9 mouse cellular contexts compared by ENCODE assay signal in the genomic region with DNA sequence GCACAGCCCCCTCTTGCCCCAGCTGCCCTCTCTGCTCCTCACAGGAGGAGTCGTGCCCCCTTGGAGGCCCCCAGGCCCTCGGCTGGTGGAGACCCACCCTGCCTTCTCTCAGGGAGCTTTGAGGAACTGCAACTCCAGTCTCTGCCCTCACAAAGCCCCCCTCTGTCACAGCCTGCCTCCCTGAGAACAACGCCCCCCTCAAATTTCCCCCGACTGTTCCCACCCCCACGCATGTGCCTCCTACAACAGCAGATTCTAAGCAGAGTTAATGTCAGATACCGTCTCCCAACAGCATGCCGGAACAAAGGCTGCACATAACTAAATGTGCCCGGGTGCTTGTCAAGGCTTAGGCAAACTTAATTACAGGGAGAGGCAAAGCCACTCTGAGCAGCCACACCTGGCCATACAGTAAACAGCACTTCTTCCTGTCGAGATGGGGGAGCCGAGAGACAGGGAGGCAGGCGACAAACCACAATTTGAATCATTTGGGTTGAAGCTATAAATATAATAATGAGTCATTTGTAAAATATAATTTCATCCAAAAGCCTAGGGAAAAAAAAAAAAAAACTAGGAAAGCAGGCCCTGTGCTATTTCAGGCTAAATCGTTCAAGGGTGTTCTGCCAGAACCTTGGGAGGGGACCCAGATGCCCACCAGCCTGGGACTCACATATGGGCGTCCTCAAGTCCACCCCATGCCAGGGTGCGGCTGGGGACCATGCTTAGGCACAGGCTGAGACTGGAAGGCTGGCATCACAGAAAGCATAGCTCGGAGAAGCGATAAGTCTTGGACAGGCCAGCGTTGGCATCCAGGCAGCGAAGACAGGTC. TPM values are rescaled to one million over a fixed set of nuclear protein-coding genes. Genes with fewer than 3 reads are reported as not detected.
DNase-seq lines count a peak whose midpoint lies in the region; ATAC-seq lines count a peak whose summit lies in the region.
"Had no signal": no experiment of that assay in that cellular context is flagged by ENCODE, and none has a peak within 500 bp of the region (broad histone marks: within the 10 kb centered on the region; RNA-seq: fewer than 3 reads in every experiment).

No protein-coding gene starts in this region.

- DNase-seq in heart, adult 18-20 months = no peak
- peak; percentile 62 for DNase-seq in 3T3-L1 (ENCODE audit: low read depth, low spot score)
- DNase-seq in thymus, postnatal 36 days = peak; percentile 28 to 51
- DNase-seq in cerebellum, adult 11 months = no peak
- no peak for DNase-seq in kidney, postnatal 36 days

- H3K9me3 ChIP-seq in heart, embryonic 13.5 days = peaks cover 4% of the 10 kb centered on the region; the same call in 1 of the 2 replicates
- H3K9me3 ChIP-seq in forebrain, embryonic 13.5 days (replicated peaks) = peaks cover 6% of the 10 kb centered on the region; the same call in 1 of the 2 replicates
- H3K9me3 ChIP-seq in limb, embryonic 15.5 days = no peaks in the 10 kb centered on the region
- H3K9me3 ChIP-seq: G1E had no signal

- no peak for ATAC-seq in heart, embryonic 13.5 days (ENCODE audit: extremely low read depth, insufficient number of reproducible peaks, low FRiP score, low TSS enrichment)
- peak; percentile 44 for ATAC-seq in forebrain, embryonic 13.5 days
- ATAC-seq in limb, embryonic 15.5 days (ENCODE audit: insufficient number of reproducible peaks, low FRiP score, low TSS enrichment, low read depth) = peak; percentile 33; the same call in 1 of the 2 replicates

- peak overlapping the region; percentile 64 for H3K9ac ChIP-seq in heart, embryonic 13.5 days
- H3K9ac ChIP-seq in forebrain, embryonic 13.5 days = peak overlapping the region; percentile 21; the same call in 1 of the 2 replicates
- 0 out of 2 replicates have a peak overlapping the region, but pooled peaks have one; percentile 3 for H3K9ac ChIP-seq in limb, embryonic 15.5 days

- no peaks in the 10 kb centered on the region for H3K36me3 ChIP-seq in heart, embryonic 13.5 days
- H3K36me3 ChIP-seq in forebrain, embryonic 13.5 days (ENCODE audit: poor library complexity, severe bottlenecking) = no peaks in the 10 kb centered on the region
- no peaks in the 10 kb centered on the region for H3K36me3 ChIP-seq in limb, embryonic 15.5 days
- H3K36me3 ChIP-seq: G1E had no signal

- peaks cover 39% of the 10 kb centered on the region for H3K4me1 ChIP-seq in heart, embryonic 13.5 days
- H3K4me1 ChIP-seq in forebrain, embryonic 13.5 days = peaks cover 15% of the 10 kb centered on the region
- H3K4me1 ChIP-seq in limb, embryonic 15.5 days = peaks cover 50% of the 10 kb centered on the region

- H3K4me3 ChIP-seq in heart, embryonic 13.5 days = no peak overlapping the region
- H3K4me3 ChIP-seq in forebrain, embryonic 13.5 days = no peak overlapping the region
- H3K4me3 ChIP-seq in limb, embryonic 15.5 days = no peak overlapping the region

- no peaks in the 10 kb centered on the region for H3K27me3 ChIP-seq in heart, embryonic 13.5 days (replicated peaks)
- no peaks in the 10 kb centered on the region for H3K27me3 ChIP-seq in forebrain, embryonic 13.5 days
- no peaks in the 10 kb centered on the region for H3K27me3 ChIP-seq in limb, embryonic 15.5 days

- H3K4me2 ChIP-seq in heart, embryonic 13.5 days = 0 out of 2 replicates have a peak overlapping the region, but pooled peaks have one; percentile 7
- no peak overlapping the region for H3K4me2 ChIP-seq in forebrain, embryonic 13.5 days
- H3K4me2 ChIP-seq in limb, embryonic 15.5 days = peak overlapping the region; percentile 19; the same call in 1 of the 2 replicates

- 49% methylated on average over 18 of the region's 18 CpGs for WGBS in heart, embryonic 13.5 days
- 54% methylated on average over 18 of the region's 18 CpGs for WGBS in forebrain, embryonic 13.5 days
- 35% methylated on average over 18 of the region's 18 CpGs for WGBS in limb, embryonic 15.5 days

- H3K27ac ChIP-seq in heart, embryonic 13.5 days (replicated peaks) = peak overlapping the region; percentile 78
- H3K27ac ChIP-seq in forebrain, embryonic 13.5 days = peak overlapping the region; percentile 63
- H3K27ac ChIP-seq in limb, embryonic 15.5 days = peak overlapping the region; percentile 99

RNA-seq across cellular contexts. Expression of gene Atp23, which starts 34.6 kb away (rescaled TPM):
- polyA plus RNA-seq in heart, embryonic 13.5 days (2015; fragmentation: Nextera tagmentation; extraction: Ambion mirVana) = 6.4 and 8.6 TPM in 2 replicates
- 1 to 10 TPM; 4.2 to 5.1 TPM for total RNA-seq in heart, adult 18-20 months (2021)
- polyA plus RNA-seq in forebrain, embryonic 13.5 days (2015; fragmentation: Nextera tagmentation; extraction: Ambion mirVana) = 9.0 and 9.9 TPM in 2 replicates
- 14.3 and 14.5 TPM in 2 replicates for polyA plus RNA-seq in limb, embryonic 15.5 days (2015; fragmentation: Nextera tagmentation; extraction: Ambion mirVana)

RNA-seq across cellular contexts. Expression of gene Ctdsp2, which starts 42.7 kb away (rescaled TPM):
- polyA plus RNA-seq in heart, embryonic 13.5 days (2015; fragmentation: Nextera tagmentation; extraction: Ambion mirVana) = 37.1 and 39.6 TPM in 2 replicates
- 10 to 100 TPM; 83.8 to 94.3 TPM for total RNA-seq in heart, adult 18-20 months (2021)
- polyA plus RNA-seq in forebrain, embryonic 13.5 days (2015; fragmentation: Nextera tagmentation; extraction: Ambion mirVana) = 27.8 and 30.9 TPM in 2 replicates
- 72.2 and 85.8 TPM in 2 replicates for polyA plus RNA-seq in limb, embryonic 15.5 days (2015; fragmentation: Nextera tagmentation; extraction: Ambion mirVana)

Comparison
In these comparisons a context has a peak if more than half of its experiments do, and no peak if none do; other contexts are left out.
1. H3K9ac ChIP-seq: peak in every context shown above with its lines; median percentile 64 in heart, embryonic 13.5 days; 21 in forebrain, embryonic 13.5 days; 3 in limb, embryonic 15.5 days.
2. DNase-seq: peak in 3T3-L1 (single experiment) and thymus, postnatal 36 days (2 of 2); none in heart, adult 18-20 months (0 of 2), cerebellum, adult 11 months (single experiment) and kidney, postnatal 36 days (0 of 2).
3. Peak in every context shown above with its lines, with median percentiles within 50 percentile points of each other: H3K27ac ChIP-seq.